Mouse (Mus musculus) erythroblast, embryonic 14.5 days (primary cell): ENCODE measurements at regions not wholly inside any gene's neighbourhood (a gene's known extent, or its start where the extent isn't known, plus 50 kb on each side); places are given as distances from the start of the nearest gene placed in this dataset.

Experiments
- GATA1 ChIP-seq: IDR thresholded peaks from 2 replicates; pipeline ENCODE4 v1.6.1; 2012; ENCODE audit warnings: low read length, inconsistent platforms, mixed read lengths
- TAL1 ChIP-seq: IDR thresholded peaks from 3 replicates; pipeline ENCODE4 v1.6.1; 2012; ENCODE audit warnings: low read length, inconsistent platforms, mixed read lengths

DNA sequence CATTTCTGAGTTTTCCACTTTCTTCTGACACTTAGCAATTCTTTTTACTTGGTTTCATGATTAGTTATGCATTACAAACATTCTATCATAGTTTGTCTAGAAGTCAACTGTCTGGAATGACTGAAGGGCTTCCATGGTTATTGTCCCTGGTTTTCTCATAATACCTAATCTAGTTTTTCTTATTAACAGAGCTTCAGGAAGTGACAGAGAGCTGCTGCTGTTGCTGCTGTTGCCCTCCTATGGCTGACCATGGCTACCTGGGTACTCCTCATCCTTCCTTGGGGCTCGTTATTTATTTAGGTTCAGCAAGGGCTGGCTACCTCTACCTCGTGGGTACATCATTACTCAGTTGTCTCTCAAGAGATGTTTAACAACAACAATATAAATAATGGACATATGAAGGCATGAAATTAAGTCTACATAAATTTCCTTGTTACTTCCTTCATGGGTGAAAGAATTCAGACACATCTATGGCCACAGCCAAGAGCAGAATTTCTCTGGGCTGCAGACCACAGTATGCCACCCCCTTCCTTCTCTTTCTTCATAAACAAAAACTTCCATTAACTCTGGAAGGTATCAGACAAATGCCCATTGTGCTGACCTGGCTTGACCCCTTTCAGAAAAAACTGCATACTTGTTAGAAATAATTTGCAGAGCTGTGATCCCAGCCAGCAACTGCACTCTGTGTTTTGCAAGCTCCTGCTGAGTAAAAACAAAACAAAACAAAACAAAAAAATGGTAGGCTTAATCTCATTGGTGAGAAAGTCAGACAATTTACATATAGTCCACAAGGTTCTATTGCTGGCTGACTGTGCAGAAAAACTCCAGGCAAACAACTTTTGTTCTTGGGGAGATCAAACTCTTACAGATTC is 103.6 kb upstream of the Lgalsl start:
- TF ChIP-seq TAL1: no peak
- no peak for TF ChIP-seq GATA1
